20 mouse cellular contexts compared by ENCODE assay signal in the genomic region with DNA sequence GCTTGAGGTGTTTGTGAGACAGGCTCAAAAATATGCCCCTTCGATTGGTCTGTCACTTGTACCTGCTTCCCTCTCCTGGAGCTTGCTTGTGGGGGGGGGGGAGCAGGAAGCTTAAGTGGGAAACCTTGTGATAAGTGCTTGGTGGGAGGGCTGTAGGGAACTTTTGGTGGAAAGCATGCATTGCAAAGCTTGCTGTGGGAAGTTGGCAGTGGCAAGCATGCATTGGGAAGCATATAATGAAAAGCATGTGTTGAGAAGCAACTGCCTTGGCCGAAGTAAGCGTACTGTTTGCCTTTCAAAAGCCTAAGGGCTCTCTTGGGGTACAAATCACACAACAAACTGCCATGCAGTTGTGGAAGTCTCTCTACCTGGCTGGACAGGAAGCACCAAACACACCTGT.
DNase-seq lines count a peak whose midpoint lies in the region; ATAC-seq lines count a peak whose summit lies in the region.
"Had no signal": no experiment of that assay in that cellular context is flagged by ENCODE, and none has a peak within 500 bp of the region (broad histone marks: within the 10 kb centered on the region; RNA-seq: fewer than 3 reads in every experiment).

No protein-coding gene starts in this region.

- no peaks in the 10 kb centered on the region for H3K4me1 ChIP-seq in limb, embryonic 11.5 days (ENCODE audit: control insufficient read depth, insufficient read depth, low read length)
- H3K4me1 ChIP-seq in limb, embryonic 10.5 days: no peaks in the 10 kb centered on the region
- H3K4me1 ChIP-seq in limb, embryonic 13.5 days: peaks cover 16% of the 10 kb centered on the region
- peaks cover 2% of the 10 kb centered on the region; the same call in 1 of the 2 replicates for H3K4me1 ChIP-seq in limb, embryonic 15.5 days
- H3K4me1 ChIP-seq in midbrain, embryonic 10.5 days: no peaks in the 10 kb centered on the region
- H3K4me1 ChIP-seq in forebrain, embryonic 11.5 days (replicated peaks; ENCODE audit: control insufficient read depth, insufficient read depth, low read length): no peaks in the 10 kb centered on the region
- H3K4me1 ChIP-seq: forebrain, embryonic 12.5 days had no signal

- H3K9ac ChIP-seq in limb, embryonic 11.5 days (ENCODE audit: low read length): no peak overlapping the region
- H3K9ac ChIP-seq in limb, embryonic 13.5 days: no peak overlapping the region
- H3K9ac ChIP-seq in limb, embryonic 15.5 days: no peak overlapping the region
- no peak overlapping the region for H3K9ac ChIP-seq in forebrain, embryonic 11.5 days (ENCODE audit: low read length)
- H3K9ac ChIP-seq: embryonic facial prominence, embryonic 13.5 days; forebrain, embryonic 12.5 days had no signal

- H3K4me2 ChIP-seq in limb, embryonic 11.5 days (ENCODE audit: low read depth, severe bottlenecking): no peak overlapping the region
- no peak overlapping the region for H3K4me2 ChIP-seq in limb, embryonic 13.5 days (replicated peaks)
- H3K4me2 ChIP-seq in limb, embryonic 15.5 days: no peak overlapping the region
- H3K4me2 ChIP-seq in forebrain, embryonic 11.5 days (ENCODE audit: low read depth, low read length, severe bottlenecking): no peak overlapping the region
- H3K4me2 ChIP-seq: embryonic facial prominence, embryonic 13.5 days; forebrain, embryonic 12.5 days had no signal

- no peak for ATAC-seq in limb, embryonic 11.5 days (ENCODE audit: insufficient number of reproducible peaks, low FRiP score, low TSS enrichment, low read depth)
- peak; percentile 67; the same call in 1 of the 2 replicates for ATAC-seq in limb, embryonic 13.5 days (ENCODE audit: low FRiP score, low read depth)
- ATAC-seq in limb, embryonic 15.5 days (ENCODE audit: insufficient number of reproducible peaks, low FRiP score, low TSS enrichment, low read depth): no peak
- ATAC-seq in forebrain, embryonic 11.5 days (replicated peaks; ENCODE audit: low FRiP score): no peak
- ATAC-seq: activated CD4-positive, CD25-positive, alpha-beta regulatory T cell, adult 4 months; forebrain, embryonic 14.5 days; forebrain, embryonic 16.5 days; Patski had no signal

- no peak overlapping the region for H3K4me3 ChIP-seq in limb, embryonic 11.5 days (ENCODE audit: low read depth, low read length)
- no peak overlapping the region for H3K4me3 ChIP-seq in limb, embryonic 10.5 days
- no peak overlapping the region for H3K4me3 ChIP-seq in limb, embryonic 13.5 days
- H3K4me3 ChIP-seq in limb, embryonic 15.5 days: no peak overlapping the region
- H3K4me3 ChIP-seq in midbrain, embryonic 10.5 days: no peak overlapping the region
- no peak overlapping the region for H3K4me3 ChIP-seq in forebrain, embryonic 11.5 days (ENCODE audit: low read depth, low read length)
- H3K4me3 ChIP-seq: embryonic facial prominence, embryonic 13.5 days; forebrain, embryonic 12.5 days had no signal

- H3K27me3 ChIP-seq in limb, embryonic 11.5 days (ENCODE audit: control insufficient read depth, insufficient read depth, low read length): no peaks in the 10 kb centered on the region
- no peaks in the 10 kb centered on the region for H3K27me3 ChIP-seq in limb, embryonic 10.5 days (ENCODE audit: low read depth, poor library complexity, severe bottlenecking)
- no peaks in the 10 kb centered on the region for H3K27me3 ChIP-seq in limb, embryonic 13.5 days
- H3K27me3 ChIP-seq in limb, embryonic 15.5 days: no peaks in the 10 kb centered on the region
- H3K27me3 ChIP-seq in midbrain, embryonic 10.5 days (ENCODE audit: low read depth, poor library complexity, severe bottlenecking): no peaks in the 10 kb centered on the region
- no peaks in the 10 kb centered on the region for H3K27me3 ChIP-seq in forebrain, embryonic 11.5 days (ENCODE audit: control insufficient read depth, insufficient read depth, low read length)
- H3K27me3 ChIP-seq: embryonic facial prominence, embryonic 13.5 days; forebrain, embryonic 12.5 days had no signal

- H3K9me3 ChIP-seq in limb, embryonic 11.5 days (ENCODE audit: control insufficient read depth, low read length): no peaks in the 10 kb centered on the region
- no peaks in the 10 kb centered on the region for H3K9me3 ChIP-seq in limb, embryonic 10.5 days (replicated peaks)
- H3K9me3 ChIP-seq in limb, embryonic 13.5 days: no peaks in the 10 kb centered on the region
- H3K9me3 ChIP-seq in limb, embryonic 15.5 days: no peaks in the 10 kb centered on the region
- no peaks in the 10 kb centered on the region for H3K9me3 ChIP-seq in midbrain, embryonic 10.5 days (replicated peaks)
- no peaks in the 10 kb centered on the region for H3K9me3 ChIP-seq in forebrain, embryonic 11.5 days (ENCODE audit: control insufficient read depth, low read length)
- H3K9me3 ChIP-seq: embryonic facial prominence, embryonic 13.5 days; forebrain, embryonic 12.5 days had no signal

- 64% methylated on average over 3 of the region's 3 CpGs for WGBS in limb, embryonic 11.5 days
- 86% methylated on average over 3 of the region's 3 CpGs for WGBS in limb, embryonic 10.5 days
- WGBS in limb, embryonic 13.5 days: 36% methylated on average over 3 of the region's 3 CpGs
- WGBS in limb, embryonic 15.5 days: 41% methylated on average over 3 of the region's 3 CpGs
- 90% methylated on average over 3 of the region's 3 CpGs for WGBS in midbrain, embryonic 10.5 days
- 83% methylated on average over 3 of the region's 3 CpGs for WGBS in forebrain, embryonic 11.5 days

- peak; percentile 23 for DNase-seq in limb, embryonic 11.5 days (ENCODE audit: low spot score)
- DNase-seq in limb, embryonic 10.5 days (ENCODE audit: low spot score): no peak
- DNase-seq in midbrain, embryonic 10.5 days (ENCODE audit: low spot score): no peak
- no peak for DNase-seq in forebrain, embryonic 11.5 days (ENCODE audit: low spot score)
- DNase-seq: adrenal gland, adult 8-10 months; adrenal gland, postnatal 14 days; adrenal gland, postnatal 36 days; cerebellum, adult 11-12 months; cerebellum, adult 2 months; cerebellum, adult 9-10 months; cerebellum, postnatal 10 days; cerebellum, postnatal 25 days had no signal

- no peaks in the 10 kb centered on the region for H3K36me3 ChIP-seq in limb, embryonic 11.5 days (ENCODE audit: control insufficient read depth, insufficient read depth, low read length)
- H3K36me3 ChIP-seq in limb, embryonic 10.5 days: no peaks in the 10 kb centered on the region
- H3K36me3 ChIP-seq in limb, embryonic 13.5 days: no peaks in the 10 kb centered on the region
- H3K36me3 ChIP-seq in limb, embryonic 15.5 days: no peaks in the 10 kb centered on the region
- H3K36me3 ChIP-seq in midbrain, embryonic 10.5 days: no peaks in the 10 kb centered on the region
- H3K36me3 ChIP-seq in forebrain, embryonic 11.5 days (ENCODE audit: control insufficient read depth, insufficient read depth, low read length): no peaks in the 10 kb centered on the region
- H3K36me3 ChIP-seq: embryonic facial prominence, embryonic 13.5 days; forebrain, embryonic 12.5 days had no signal

- H3K27ac ChIP-seq in limb, embryonic 11.5 days (replicated peaks; ENCODE audit: low read depth, low read length): no peak overlapping the region
- H3K27ac ChIP-seq in limb, embryonic 10.5 days: no peak overlapping the region
- H3K27ac ChIP-seq in limb, embryonic 13.5 days: no peak overlapping the region
- H3K27ac ChIP-seq in limb, embryonic 15.5 days: peak overlapping the region; percentile 54; the same call in 1 of the 2 replicates
- H3K27ac ChIP-seq in midbrain, embryonic 10.5 days (replicated peaks): no peak overlapping the region
- no peak overlapping the region for H3K27ac ChIP-seq in forebrain, embryonic 11.5 days (ENCODE audit: low read depth, low read length)
- H3K27ac ChIP-seq: embryonic facial prominence, embryonic 13.5 days; forebrain, embryonic 12.5 days had no signal
